Mouse (Mus musculus): ENCODE data around the gene Gna13. TPM values are rescaled to one million over a fixed set of nuclear protein-coding genes. Genes with fewer than 3 reads are reported as not detected.

Gna13 gene
- polyA plus RNA-seq, 1 experiment from 2014 or later = 21.8 TPM

DNA sequence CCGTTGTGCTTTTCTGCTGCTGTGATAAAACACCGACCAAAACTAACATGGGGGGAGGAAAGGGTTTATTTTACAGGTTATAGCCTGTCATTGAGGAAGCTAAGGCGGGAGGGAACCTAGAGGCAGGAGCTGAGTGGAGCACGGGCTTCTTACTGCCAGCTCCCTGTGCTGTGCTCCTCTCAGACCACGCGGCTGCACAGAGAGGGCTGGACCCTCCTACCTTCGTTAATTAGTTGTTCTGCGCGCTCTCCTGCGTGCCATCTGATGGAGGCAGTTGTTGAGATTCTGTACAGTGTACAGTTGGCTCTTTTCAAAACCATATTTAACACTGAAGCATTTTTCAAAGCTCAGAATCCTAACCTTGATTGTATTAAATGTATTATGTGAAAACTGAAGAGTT is 14.8 kb downstream of the Gna13 start:
- H3K9ac ChIP-seq = no peak overlapping the region
- no peak for ATAC-seq (ENCODE audit: low FRiP score)
- no peak for DNase-seq (ENCODE audit: low spot score)
- no peaks in the 10 kb centered on the region for H3K9me3 ChIP-seq (ENCODE audit: control insufficient read depth, low read length)
- no peak overlapping the region for H3K4me3 ChIP-seq (replicated peaks; ENCODE audit: low read length)
- H3K27ac ChIP-seq = no peak overlapping the region
- H3K4me2 ChIP-seq (replicated peaks) = no peak overlapping the region
- 55% methylated on average over 10 of the region's 10 CpGs for WGBS
- H3K36me3 ChIP-seq (replicated peaks; ENCODE audit: control insufficient read depth, insufficient read depth) = 0 out of 2 replicates have a peak, but pooled peaks cover 3% of the 10 kb centered on the region
- peaks cover 23% of the 10 kb centered on the region; the same call in 1 of the 2 replicates for H3K4me1 ChIP-seq (replicated peaks; ENCODE audit: control insufficient read depth, insufficient read depth, low read length)
- H3K27me3 ChIP-seq (ENCODE audit: control insufficient read depth, insufficient read depth, low read length) = no peaks in the 10 kb centered on the region

DNA sequence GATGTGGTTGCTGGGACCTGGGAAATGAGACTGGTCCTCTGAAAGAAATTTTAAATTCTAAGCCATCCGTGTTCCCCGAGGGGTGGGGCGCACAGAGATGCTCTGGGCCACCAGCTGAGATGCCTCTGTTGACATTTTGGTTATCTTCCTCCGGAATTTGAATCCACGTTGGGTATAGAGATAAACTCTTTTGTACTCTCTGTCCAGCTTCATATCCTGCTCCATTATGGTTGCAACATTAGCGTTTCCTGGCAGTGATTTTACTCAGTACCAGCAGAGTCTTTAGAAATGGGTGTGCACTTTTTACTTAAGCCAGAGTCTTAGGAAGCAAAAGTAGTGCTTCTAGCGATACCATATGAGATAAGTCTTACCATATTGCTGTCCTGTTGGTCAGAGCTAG is 15.4 kb downstream of the Gna13 start:
- H3K4me3 ChIP-seq (replicated peaks; ENCODE audit: low read length) = no peak overlapping the region
- no peaks in the 10 kb centered on the region for H3K27me3 ChIP-seq (ENCODE audit: control insufficient read depth, insufficient read depth, low read length)
- ATAC-seq (ENCODE audit: low FRiP score) = no peak
- no peak overlapping the region for H3K27ac ChIP-seq
- no peaks in the 10 kb centered on the region for H3K9me3 ChIP-seq (ENCODE audit: control insufficient read depth, low read length)
- 71% methylated on average over 7 of the region's 7 CpGs for WGBS
- peaks cover 23% of the 10 kb centered on the region; the same call in 1 of the 2 replicates for H3K4me1 ChIP-seq (replicated peaks; ENCODE audit: control insufficient read depth, insufficient read depth, low read length)
- H3K36me3 ChIP-seq (replicated peaks; ENCODE audit: control insufficient read depth, insufficient read depth) = 0 out of 2 replicates have a peak, but pooled peaks cover 3% of the 10 kb centered on the region
- no peak for DNase-seq (ENCODE audit: low spot score)
- no peak overlapping the region for H3K9ac ChIP-seq
- no peak overlapping the region for H3K4me2 ChIP-seq (replicated peaks)

DNA sequence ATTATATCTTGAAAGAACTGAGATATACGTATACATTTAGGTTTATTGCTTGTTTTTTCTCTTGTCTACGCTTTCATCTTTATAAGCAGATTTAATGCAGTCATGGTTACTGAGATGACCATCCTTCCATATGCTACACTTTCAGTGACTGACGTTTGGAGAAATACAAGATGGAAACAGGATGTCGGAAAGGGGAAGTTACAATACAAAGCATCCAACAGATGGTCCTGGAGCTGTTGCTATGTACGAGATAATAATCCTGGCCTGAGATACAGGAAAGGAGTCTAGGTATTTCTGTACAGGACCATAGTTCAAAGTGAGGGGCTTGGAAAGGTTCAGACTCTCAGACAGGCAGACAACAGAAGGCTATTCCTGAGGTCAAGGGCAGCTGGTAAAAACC is 18.0 kb downstream of the Gna13 start:
- H3K4me2 ChIP-seq (replicated peaks) = no peak overlapping the region
- no peaks in the 10 kb centered on the region for H3K9me3 ChIP-seq (ENCODE audit: control insufficient read depth, low read length)
- H3K4me1 ChIP-seq (replicated peaks; ENCODE audit: control insufficient read depth, insufficient read depth, low read length) = peaks cover 23% of the 10 kb centered on the region; the same call in 1 of the 2 replicates
- no peak overlapping the region for H3K27ac ChIP-seq
- H3K9ac ChIP-seq = no peak overlapping the region
- 84% methylated on average over 5 of the region's 5 CpGs for WGBS
- ATAC-seq (ENCODE audit: low FRiP score) = no peak
- H3K36me3 ChIP-seq (replicated peaks; ENCODE audit: control insufficient read depth, insufficient read depth) = no peaks in the 10 kb centered on the region
- DNase-seq (ENCODE audit: low spot score) = no peak
- H3K27me3 ChIP-seq (ENCODE audit: control insufficient read depth, insufficient read depth, low read length) = no peaks in the 10 kb centered on the region
- H3K4me3 ChIP-seq (replicated peaks; ENCODE audit: low read length) = no peak overlapping the region

DNA sequence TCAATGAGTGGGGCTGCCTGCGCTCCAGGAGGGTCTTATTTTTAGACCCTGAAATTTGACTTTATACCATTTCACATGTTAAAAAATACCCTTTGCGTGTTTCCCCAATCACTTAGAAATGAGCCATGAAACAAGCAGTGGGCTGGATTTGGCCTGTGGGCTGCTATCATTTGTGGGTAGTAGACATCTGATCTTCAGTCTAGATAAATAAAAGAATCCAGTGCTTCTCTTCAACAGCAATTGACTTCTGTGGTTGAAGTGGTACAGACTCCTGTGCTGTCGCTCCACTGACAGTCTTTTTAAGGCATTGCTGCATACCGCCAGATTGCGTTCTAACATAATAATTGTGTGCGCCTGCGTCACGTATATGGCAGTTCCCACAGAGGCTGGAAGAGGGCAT is 22.7 kb downstream of the Gna13 start:
- DNase-seq (ENCODE audit: low spot score) = no peak
- WGBS = 92% methylated on average over 8 of the region's 8 CpGs

DNA sequence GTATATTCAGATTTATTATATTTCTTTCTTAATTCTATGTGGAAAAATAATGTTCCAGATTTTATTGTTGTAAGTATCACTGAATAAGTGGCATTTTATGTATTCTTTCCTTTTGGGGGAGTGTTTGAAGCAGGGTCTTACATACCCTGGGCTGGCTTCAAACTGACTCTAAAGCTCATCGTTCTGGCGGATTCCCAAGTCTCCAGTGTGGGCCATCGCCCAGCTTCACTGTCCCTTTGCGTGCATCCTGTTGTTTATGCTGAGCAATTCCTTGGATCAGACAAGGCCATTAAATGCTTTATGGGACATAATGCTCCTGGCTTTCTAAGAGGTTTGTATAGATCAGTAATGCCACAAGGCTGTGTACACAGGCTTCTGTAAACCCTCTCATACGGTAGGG is 26.4 kb downstream of the Gna13 start:
- ATAC-seq (ENCODE audit: low FRiP score) (no peak), DNase-seq (ENCODE audit: low spot score) (no peak)
- Histone ChIP-seq H3K27ac (no peak overlapping the region), H3K4me3 (replicated peaks; ENCODE audit: low read length) (no peak overlapping the region), H3K9ac (no peak overlapping the region), H3K36me3 (replicated peaks; ENCODE audit: control insufficient read depth, insufficient read depth) (peaks cover 13% of the 10 kb centered on the region), H3K9me3 (ENCODE audit: control insufficient read depth, low read length) (no peaks in the 10 kb centered on the region), H3K4me2 (replicated peaks) (no peak overlapping the region), H3K27me3 (ENCODE audit: control insufficient read depth, insufficient read depth, low read length) (no peaks in the 10 kb centered on the region), H3K4me1 (replicated peaks; ENCODE audit: control insufficient read depth, insufficient read depth, low read length) (no peaks in the 10 kb centered on the region)
- WGBS = 87% methylated on average over 5 of the region's 5 CpGs

More for the DNA sequence above, 22.7 kb downstream of the Gna13 start:
- Histone ChIP-seq H3K27ac (no peak overlapping the region), H3K9me3 (ENCODE audit: control insufficient read depth, low read length) (no peaks in the 10 kb centered on the region), H3K4me2 (replicated peaks) (no peak overlapping the region), H3K27me3 (ENCODE audit: control insufficient read depth, insufficient read depth, low read length) (no peaks in the 10 kb centered on the region), H3K4me1 (replicated peaks; ENCODE audit: control insufficient read depth, insufficient read depth, low read length) (no peaks in the 10 kb centered on the region), H3K9ac (no peak overlapping the region), H3K4me3 (replicated peaks; ENCODE audit: low read length) (no peak overlapping the region), H3K36me3 (replicated peaks; ENCODE audit: control insufficient read depth, insufficient read depth) (no peaks in the 10 kb centered on the region)
- ATAC-seq (ENCODE audit: low FRiP score) = no peak

DNA sequence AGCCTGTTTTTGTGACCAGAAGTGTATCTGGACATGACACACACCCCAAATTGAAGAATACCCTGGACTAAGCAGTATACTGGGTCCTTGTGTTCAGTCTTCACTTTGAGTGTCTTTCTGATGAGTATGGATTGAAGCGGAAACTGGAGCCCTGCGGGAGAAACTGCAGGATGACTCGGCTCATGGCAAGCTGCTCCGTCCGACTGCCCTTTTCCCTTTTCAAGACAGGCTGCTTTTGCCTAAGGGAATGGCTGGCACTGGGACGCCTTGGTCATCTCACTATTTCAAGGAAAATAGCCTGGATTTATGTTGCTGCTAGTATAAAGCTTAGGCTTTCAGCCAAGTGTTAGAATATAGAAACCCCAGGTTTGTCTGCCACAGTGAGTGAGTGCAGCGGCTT is 28.6 kb downstream of the Gna13 start:
- Histone ChIP-seq H3K9me3 (ENCODE audit: control insufficient read depth, low read length) (no peaks in the 10 kb centered on the region), H3K4me2 (replicated peaks) (no peak overlapping the region), H3K36me3 (replicated peaks; ENCODE audit: control insufficient read depth, insufficient read depth) (peaks cover 24% of the 10 kb centered on the region), H3K4me1 (replicated peaks; ENCODE audit: control insufficient read depth, insufficient read depth, low read length) (no peaks in the 10 kb centered on the region), H3K27me3 (ENCODE audit: control insufficient read depth, insufficient read depth, low read length) (no peaks in the 10 kb centered on the region), H3K27ac (no peak overlapping the region), H3K9ac (no peak overlapping the region), H3K4me3 (replicated peaks; ENCODE audit: low read length) (no peak overlapping the region)
- 85% methylated on average over 7 of the region's 7 CpGs for WGBS
- DNase-seq (ENCODE audit: low spot score) (no peak), ATAC-seq (ENCODE audit: low FRiP score) (no peak)

DNA sequence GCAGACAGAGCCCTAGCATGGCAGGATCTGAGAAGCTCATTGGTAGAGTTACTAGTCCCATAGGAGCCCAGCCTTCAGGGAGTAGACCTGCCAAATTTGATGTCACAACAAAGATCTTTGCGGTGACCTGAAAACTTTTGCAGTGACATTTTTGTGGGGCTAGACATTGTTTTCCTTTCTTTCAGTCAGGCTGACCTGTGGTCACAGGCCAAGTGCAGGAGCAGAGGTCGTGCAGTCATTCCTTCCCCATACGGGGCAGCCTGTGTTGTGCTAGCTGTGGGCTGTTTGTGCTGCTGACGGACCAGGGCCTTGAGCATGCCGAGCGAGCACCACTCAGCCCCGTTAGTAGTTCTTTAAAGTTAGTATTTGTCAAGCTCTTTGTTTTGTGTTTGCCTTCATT is 29.1 kb downstream of the Gna13 start:
- H3K4me3 ChIP-seq (replicated peaks; ENCODE audit: low read length) = no peak overlapping the region
- ATAC-seq (ENCODE audit: low FRiP score) = no peak
- H3K4me1 ChIP-seq (replicated peaks; ENCODE audit: control insufficient read depth, insufficient read depth, low read length) = no peaks in the 10 kb centered on the region
- H3K27me3 ChIP-seq (ENCODE audit: control insufficient read depth, insufficient read depth, low read length) = no peaks in the 10 kb centered on the region
- no peaks in the 10 kb centered on the region for H3K9me3 ChIP-seq (ENCODE audit: control insufficient read depth, low read length)
- no peak overlapping the region for H3K4me2 ChIP-seq (replicated peaks)
- H3K27ac ChIP-seq = no peak overlapping the region
- WGBS = 61% methylated on average over 7 of the region's 7 CpGs
- no peak for DNase-seq (ENCODE audit: low spot score)
- H3K36me3 ChIP-seq (replicated peaks; ENCODE audit: control insufficient read depth, insufficient read depth) = peaks cover 30% of the 10 kb centered on the region
- no peak overlapping the region for H3K9ac ChIP-seq

DNA sequence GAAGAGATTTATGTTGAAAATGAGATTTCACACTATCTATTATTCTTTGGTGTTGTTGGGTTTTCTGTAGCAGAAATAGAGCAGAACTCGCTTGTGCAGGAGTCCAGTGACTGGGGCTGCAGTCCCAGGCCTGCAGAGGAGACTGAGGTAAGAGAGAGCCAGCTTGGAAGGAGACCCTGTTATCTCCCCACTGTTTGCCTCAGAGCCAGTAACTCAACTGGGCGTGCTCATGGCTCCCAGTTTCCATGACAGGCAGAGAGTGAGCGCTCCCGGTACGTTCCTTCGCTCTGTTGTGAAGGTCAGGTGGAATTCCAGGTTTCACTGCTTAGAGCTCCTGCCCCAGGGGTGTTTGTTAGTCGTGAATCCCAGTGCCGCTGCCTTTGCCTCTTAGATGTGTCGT is 30.0 kb downstream of the Gna13 start:
- no peaks in the 10 kb centered on the region for H3K9me3 ChIP-seq (ENCODE audit: control insufficient read depth, low read length)
- H3K4me2 ChIP-seq (replicated peaks) = no peak overlapping the region
- no peak for ATAC-seq (ENCODE audit: low FRiP score)
- H3K4me3 ChIP-seq (replicated peaks; ENCODE audit: low read length) = no peak overlapping the region
- H3K27me3 ChIP-seq (ENCODE audit: control insufficient read depth, insufficient read depth, low read length) = no peaks in the 10 kb centered on the region
- 87% methylated on average over 9 of the region's 9 CpGs for WGBS
- H3K4me1 ChIP-seq (replicated peaks; ENCODE audit: control insufficient read depth, insufficient read depth, low read length) = no peaks in the 10 kb centered on the region
- no peak overlapping the region for H3K27ac ChIP-seq
- no peak overlapping the region for H3K9ac ChIP-seq
- DNase-seq (ENCODE audit: low spot score) = no peak
- peaks cover 38% of the 10 kb centered on the region for H3K36me3 ChIP-seq (replicated peaks; ENCODE audit: control insufficient read depth, insufficient read depth)

DNA sequence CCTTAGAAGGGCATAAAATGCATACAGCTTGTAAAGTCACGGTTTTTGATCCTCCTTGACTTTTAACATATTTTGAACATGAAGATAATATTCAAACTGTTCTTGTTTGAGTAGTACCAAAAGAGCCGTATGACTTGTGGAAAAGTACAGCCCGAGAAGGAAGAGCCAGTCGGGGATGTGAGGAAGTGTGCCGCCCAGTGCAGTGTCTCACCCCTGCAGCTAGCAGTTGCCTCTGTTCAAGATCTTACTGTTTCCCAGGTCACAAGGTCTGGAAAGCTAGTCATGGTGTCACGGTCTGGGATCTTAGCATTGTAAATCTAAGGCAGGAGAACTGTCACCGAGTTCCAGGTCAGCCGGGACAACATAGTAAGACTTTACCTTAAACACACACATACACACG is 32.1 kb downstream of the Gna13 start:
- Histone ChIP-seq H3K4me3 (replicated peaks; ENCODE audit: low read length) (no peak overlapping the region), H3K36me3 (replicated peaks; ENCODE audit: control insufficient read depth, insufficient read depth) (peaks cover 58% of the 10 kb centered on the region), H3K9me3 (ENCODE audit: control insufficient read depth, low read length) (no peaks in the 10 kb centered on the region), H3K27me3 (ENCODE audit: control insufficient read depth, insufficient read depth, low read length) (no peaks in the 10 kb centered on the region), H3K4me2 (replicated peaks) (no peak overlapping the region), H3K4me1 (replicated peaks; ENCODE audit: control insufficient read depth, insufficient read depth, low read length) (no peaks in the 10 kb centered on the region), H3K27ac (no peak overlapping the region), H3K9ac (no peak overlapping the region)
- 91% methylated on average over 9 of the region's 9 CpGs for WGBS
- ATAC-seq (ENCODE audit: low FRiP score) (no peak), DNase-seq (ENCODE audit: low spot score) (no peak)

DNA sequence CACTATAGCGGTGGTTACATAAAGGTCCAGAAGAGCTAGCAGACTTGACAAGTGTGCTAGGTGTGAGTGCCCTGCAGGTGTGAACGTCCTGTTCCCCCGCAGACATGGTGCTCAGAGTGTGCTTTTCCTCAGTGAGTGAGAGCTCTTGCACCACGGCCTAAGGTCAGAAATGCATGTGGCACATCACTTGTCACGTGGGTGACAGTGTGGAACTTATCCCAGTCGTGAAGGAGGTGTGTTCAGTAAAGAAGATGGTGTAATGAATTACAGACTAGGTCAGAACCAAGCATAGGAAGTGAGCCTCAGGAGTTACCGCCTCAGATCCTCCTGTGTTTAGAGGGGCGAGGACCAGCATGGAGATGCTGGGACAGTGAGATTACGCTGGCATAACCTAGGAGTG is 32.7 kb downstream of the Gna13 start:
- 94% methylated on average over 9 of the region's 9 CpGs for WGBS
- no peaks in the 10 kb centered on the region for H3K27me3 ChIP-seq (ENCODE audit: control insufficient read depth, insufficient read depth, low read length)
- H3K4me3 ChIP-seq (replicated peaks; ENCODE audit: low read length) = no peak overlapping the region
- H3K9ac ChIP-seq = no peak overlapping the region
- DNase-seq (ENCODE audit: low spot score) = no peak
- H3K4me1 ChIP-seq (replicated peaks; ENCODE audit: control insufficient read depth, insufficient read depth, low read length) = no peaks in the 10 kb centered on the region
- no peak overlapping the region for H3K27ac ChIP-seq
- no peak for ATAC-seq (ENCODE audit: low FRiP score)
- H3K9me3 ChIP-seq (ENCODE audit: control insufficient read depth, low read length) = no peaks in the 10 kb centered on the region
- peaks cover 59% of the 10 kb centered on the region for H3K36me3 ChIP-seq (replicated peaks; ENCODE audit: control insufficient read depth, insufficient read depth)
- no peak overlapping the region for H3K4me2 ChIP-seq (replicated peaks)
